Mouse (Mus musculus) lung, adult 10 weeks (tissue): ENCODE measurements around the gene Olfr995. TPM values are rescaled to one million over a fixed set of nuclear protein-coding genes. Genes with fewer than 3 reads are reported as not detected.

ENCODE experiments used
- polyA plus RNA-seq: library from polyadenylated mRNA; stranded (reverse); fragments of 350-450 nt; fragmentation: Illumina TruSeq; extraction: RNeasy Lipid Tissue Mini Kit (QIAGEN cat#74804); gene quantifications from one replicate; pipeline ENCODE4 v1.2.3, GENCODE M21; 2014; ENCODE audit warnings: low read depth, low replicate concordance; ENCODE audit not compliant: insufficient read depth

Olfr995 gene
- polyA plus RNA-seq = not detected

GRCm38 (mm10) chr2:85443539-85443938 lies at the start of gene Olfr995:
Gene Olfr995 (minus strand): TSS chr2:85443639.

GRCm38 (mm10) chr2:85436351-85436750 lies 7.1 kb downstream of the Olfr995 start, which contains the start of gene Olfr994:
Gene Olfr994 (minus strand): TSS chr2:85436451.

GRCm38 (mm10) chr2:85414777-85415176 lies 28.7 kb downstream of the Olfr995 start, which contains the start of gene Olfr993:
Gene Olfr993 (minus strand): TSS chr2:85414877.

GRCm38 (mm10) chr2:85409369-85409768 lies 34.1 kb downstream of the Olfr995 start, which contains the start of gene Olfr992:
Gene Olfr992 (minus strand): TSS chr2:85409469.

Other genes with a start within 250 kb of the Olfr995 start
- gene Lrrc55, start 246.4 kb downstream of the Olfr995 start, polyA plus RNA-seq = not detected
- not detected for gene Olfr987, start 104.3 kb downstream of the Olfr995 start, polyA plus RNA-seq
- not detected for gene Olfr988, start 80.4 kb downstream of the Olfr995 start, polyA plus RNA-seq
- gene Olfr992, start 34.2 kb downstream of the Olfr995 start, polyA plus RNA-seq = not detected
- not detected for gene Olfr993, start 28.8 kb downstream of the Olfr995 start, polyA plus RNA-seq
- gene Olfr994, start 7.2 kb downstream of the Olfr995 start, polyA plus RNA-seq = not detected
- gene 4833423E24Rik, start 75.4 kb upstream of the Olfr995 start, polyA plus RNA-seq = not detected
- not detected for gene Olfr996, start 135.6 kb upstream of the Olfr995 start, polyA plus RNA-seq
- not detected for gene Olfr998, start 145.3 kb upstream of the Olfr995 start, polyA plus RNA-seq
- gene Olfr1000, start 168.3 kb upstream of the Olfr995 start, polyA plus RNA-seq = not detected
- not detected for gene Olfr1002, start 207.1 kb upstream of the Olfr995 start, polyA plus RNA-seq
- gene Olfr154, start 220.8 kb upstream of the Olfr995 start, polyA plus RNA-seq = not detected
- not detected for gene Olfr1006, start 235.1 kb upstream of the Olfr995 start, polyA plus RNA-seq
- gene Olfr1008, start 245.8 kb upstream of the Olfr995 start, polyA plus RNA-seq = not detected